Mouse (Mus musculus) B cell, adult (primary cell): ENCODE measurements around the gene Dhcr7. TPM values are rescaled to one million over a fixed set of nuclear protein-coding genes. Genes with fewer than 3 reads are reported as not detected.

ENCODE experiments used
- total RNA-seq: library from RNA; stranded (reverse); gene quantifications from 4 replicates; pipeline ENCODE4 v1.2.4, GENCODE M21; 2023; ENCODE audit not compliant: inconsistent age

Gene Dhcr7
- 15.7 to 20.9 TPM (median 18.6 TPM) in 4 replicates for total RNA-seq

GRCm38 (mm10) chr7:143822375-143823265 is at the start of gene Dhcr7, which contains the start of gene Nadsyn1:
Gene Dhcr7 (plus strand): TSS chr7:143823145.
Gene Nadsyn1 (minus strand): TSS chr7:143822849.

DNA sequence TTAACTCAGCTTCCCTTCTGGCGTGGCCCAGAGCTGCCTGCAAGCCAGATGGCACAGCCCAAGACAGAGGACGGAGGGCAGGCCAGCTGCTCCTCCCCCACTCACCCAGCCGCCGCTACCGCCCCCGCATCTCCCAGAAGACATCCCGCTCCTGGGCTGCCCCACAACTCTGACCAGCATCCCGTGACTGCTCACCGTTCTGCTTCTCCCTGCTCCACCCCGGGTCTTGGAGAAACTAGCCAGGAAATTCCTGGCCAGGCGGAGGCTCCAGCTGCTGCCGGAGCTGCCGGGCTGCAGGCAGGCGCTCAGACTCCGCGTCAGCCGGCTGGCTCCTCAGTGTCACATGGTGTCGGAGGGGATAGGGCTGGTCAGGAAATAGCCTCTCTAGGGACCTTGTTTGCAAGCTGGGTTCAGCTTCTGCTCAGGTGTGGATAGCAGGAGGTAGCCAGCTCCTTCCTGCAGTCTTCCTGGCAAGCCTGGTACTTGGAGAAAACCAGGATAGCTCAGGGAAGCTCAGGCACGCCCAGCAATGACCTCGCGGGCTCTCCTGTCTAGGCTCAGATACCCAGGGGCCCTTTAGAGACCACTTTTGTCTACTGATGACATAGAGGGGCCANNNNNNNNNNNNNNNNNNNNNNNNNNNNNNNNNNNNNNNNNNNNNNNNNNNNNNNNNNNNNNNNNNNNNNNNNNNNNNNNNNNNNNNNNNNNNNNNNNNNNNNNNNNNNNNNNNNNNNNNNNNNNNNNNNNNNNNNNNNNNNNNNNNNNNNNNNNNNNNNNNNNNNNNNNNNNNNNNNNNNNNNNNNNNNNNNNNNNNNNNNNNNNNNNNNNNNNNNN is 38.7 kb upstream of the Dhcr7 start, which contains the start of gene Mrgpre:
Mrgpre (minus strand) TSS at position 505 of the 834 bp plus-strand sequence.

GRCm38 (mm10) chr7:143866538-143866937 is 43.6 kb downstream of the Dhcr7 start, which contains the start of gene Gm498:
Gene Gm498 (plus strand): TSS chr7:143866838.

Other genes starting within 250 kb of the Dhcr7 start
- 58.7 to 63.9 TPM (median 62.2 TPM) in 4 replicates for gene Cars, start 223.1 kb upstream of the Dhcr7 start, total RNA-seq
- 4.8 to 8.0 TPM (median 6.4 TPM) in 4 replicates for gene Tnfrsf26, start 194.4 kb upstream of the Dhcr7 start, total RNA-seq
- 4.7 to 9.0 TPM (median 5.6 TPM) in 4 replicates for gene Tnfrsf22, start 173.5 kb upstream of the Dhcr7 start, total RNA-seq
- 1.7 to 3.3 TPM (median 2.3 TPM) in 3 of 4 replicates, not detected in the other for gene Tnfrsf23, start 137.3 kb upstream of the Dhcr7 start, total RNA-seq
- gene Osbpl5, start 66.2 kb upstream of the Dhcr7 start, total RNA-seq, result 31.6 to 38.1 TPM (median 35.1 TPM) in 4 replicates
- not detected in 4 replicates for gene Mrgprg, start 56.2 kb upstream of the Dhcr7 start, total RNA-seq
- gene Mrgpre, start 38.6 kb upstream of the Dhcr7 start, total RNA-seq, result 10.5 to 11.2 TPM (median 10.6 TPM) in 4 replicates
- 19.5 to 22.4 TPM (median 20.1 TPM) in 4 replicates for gene Nadsyn1, start 296 bp upstream of the Dhcr7 start, total RNA-seq
- gene Gm498, start 43.7 kb downstream of the Dhcr7 start, total RNA-seq, result not detected in 4 replicates
- 0.30 to 1.5 TPM (median 0.93 TPM) in 4 replicates for gene Shank2, start 178.8 kb downstream of the Dhcr7 start, total RNA-seq